10 mouse cellular contexts compared by ENCODE assay signal in genomic region chr8:57579845-57580244, GRCm38 (mm10).
DNase-seq lines count a peak whose midpoint lies in the region; ATAC-seq and TF ChIP-seq lines count a peak whose summit lies in the region.
"Had no signal": no experiment of that assay in that cellular context is flagged by ENCODE, and none has a peak within 500 bp of the region (broad histone marks: within the 10 kb centered on the region; RNA-seq: fewer than 3 reads in every experiment).

No protein-coding gene starts in this region.

- H3K4me1 ChIP-seq in thymus, adult 2 months (replicated peaks; ENCODE audit: control insufficient read depth, insufficient read depth, low read length): peaks cover 37% of the 10 kb centered on the region
- peaks cover 13% of the 10 kb centered on the region for H3K4me1 ChIP-seq in forebrain, embryonic 14.5 days (ENCODE audit: control insufficient read depth, insufficient read depth, low read length)

- ATAC-seq in erythroid progenitor cell, adult 5-6 weeks (replicated peaks; ENCODE audit: low FRiP score, poor library complexity, severe bottlenecking): peak; percentile 60
- no peak for ATAC-seq in forebrain, embryonic 14.5 days

- H3K27me3 ChIP-seq in thymus, adult 2 months (ENCODE audit: control insufficient read depth, insufficient read depth, low read length): no peaks in the 10 kb centered on the region
- no peaks in the 10 kb centered on the region for H3K27me3 ChIP-seq in forebrain, embryonic 14.5 days (replicated peaks; ENCODE audit: control insufficient read depth, insufficient read depth, low read length)
- H3K27me3 ChIP-seq: heart, embryonic 15.5 days had no signal

- no peaks in the 10 kb centered on the region for H3K9me3 ChIP-seq in forebrain, embryonic 14.5 days (replicated peaks; ENCODE audit: control insufficient read depth, low read length)
- H3K9me3 ChIP-seq: heart, embryonic 15.5 days had no signal

- H3K27ac ChIP-seq in thymus, adult 2 months (ENCODE audit: control insufficient read depth, insufficient read depth, low read length): peak overlapping the region; percentile 46; the same call in 1 of the 2 replicates
- H3K27ac ChIP-seq in forebrain, embryonic 14.5 days (ENCODE audit: low read depth, low read length): no peak overlapping the region
- H3K27ac ChIP-seq: heart, embryonic 15.5 days; left cerebral cortex, adult 2 months had no signal

- no peak overlapping the region for H3K4me2 ChIP-seq in forebrain, embryonic 14.5 days (ENCODE audit: low read length)
- H3K4me2 ChIP-seq: heart, embryonic 15.5 days had no signal

- H3K9ac ChIP-seq in forebrain, embryonic 14.5 days (ENCODE audit: low read length): no peak overlapping the region
- H3K9ac ChIP-seq: heart, embryonic 15.5 days had no signal

- H3K36me3 ChIP-seq in thymus, adult 2 months (ENCODE audit: control insufficient read depth, insufficient read depth, low read length): no peaks in the 10 kb centered on the region; the same call in 1 of the 2 replicates
- H3K36me3 ChIP-seq in forebrain, embryonic 14.5 days (ENCODE audit: control insufficient read depth, insufficient read depth, low read length): no peaks in the 10 kb centered on the region
- H3K36me3 ChIP-seq: heart, embryonic 15.5 days had no signal

- no peak overlapping the region for H3K4me3 ChIP-seq in thymus, adult 2 months (ENCODE audit: control insufficient read depth, insufficient read depth, low read length)
- no peak overlapping the region for H3K4me3 ChIP-seq in forebrain, embryonic 14.5 days (ENCODE audit: low read depth, low read length)
- H3K4me3 ChIP-seq: heart, embryonic 15.5 days; left cerebral cortex, adult 2 months had no signal

- peak; percentile 38 for DNase-seq in gastrocnemius, adult 18-20 months (ENCODE audit: low spot score)
- DNase-seq in gastrocnemius, postnatal 4 days (ENCODE audit: low spot score in 2 of 2): no peak
- DNase-seq in lung, postnatal 36 days: peak; percentile 27
- peak; percentile 84 for DNase-seq in thymus, adult 2 months
- no peak for DNase-seq in right cerebral cortex, postnatal 10 days (ENCODE audit: low spot score in 2 of 2)
- DNase-seq in forebrain, embryonic 14.5 days (ENCODE audit: low spot score): no peak
- no peak for DNase-seq in yolk sac, embryonic 10.5 days (ENCODE audit: low spot score)

- TF ChIP-seq CTCF in thymus, adult 2 months (IDR thresholded peaks at IDR 0.05; ENCODE audit: borderline replicate concordance, control insufficient read depth, extremely low read depth, insufficient read depth, low read length, poor library complexity): peak; percentile 30; the same call in 1 of the 2 replicates

- WGBS in thymus, adult 2 months: 9% methylated on average over 6 of the region's 6 CpGs
- 70% methylated on average over 6 of the region's 6 CpGs for WGBS in forebrain, embryonic 14.5 days

- TF ChIP-seq POLR2A in thymus, adult 2 months (IDR thresholded peaks at IDR 0.05; ENCODE audit: control insufficient read depth, extremely low read depth, insufficient read depth, low read length, poor library complexity): 0 out of 2 replicates have a peak, but pooled peaks have one; percentile 28

Comparison
In these comparisons a context has a peak if more than half of its experiments do, and no peak if none do; other contexts are left out.
1. DNase-seq: peak in gastrocnemius, adult 18-20 months (single experiment), lung, postnatal 36 days (single experiment) and thymus, adult 2 months (single experiment); none in gastrocnemius, postnatal 4 days (0 of 2), right cerebral cortex, postnatal 10 days (0 of 2), forebrain, embryonic 14.5 days (single experiment) and yolk sac, embryonic 10.5 days (single experiment).